Mouse (Mus musculus): ENCODE measurements around the gene Sult2b1. TPM values are rescaled to one million over a fixed set of nuclear protein-coding genes. Genes with fewer than 3 reads are reported as not detected.

Sult2b1 gene
- total and polyA plus RNA-seq, 3 experiments = 0.49 to 2.9 (median 2.0) TPM

DNA sequence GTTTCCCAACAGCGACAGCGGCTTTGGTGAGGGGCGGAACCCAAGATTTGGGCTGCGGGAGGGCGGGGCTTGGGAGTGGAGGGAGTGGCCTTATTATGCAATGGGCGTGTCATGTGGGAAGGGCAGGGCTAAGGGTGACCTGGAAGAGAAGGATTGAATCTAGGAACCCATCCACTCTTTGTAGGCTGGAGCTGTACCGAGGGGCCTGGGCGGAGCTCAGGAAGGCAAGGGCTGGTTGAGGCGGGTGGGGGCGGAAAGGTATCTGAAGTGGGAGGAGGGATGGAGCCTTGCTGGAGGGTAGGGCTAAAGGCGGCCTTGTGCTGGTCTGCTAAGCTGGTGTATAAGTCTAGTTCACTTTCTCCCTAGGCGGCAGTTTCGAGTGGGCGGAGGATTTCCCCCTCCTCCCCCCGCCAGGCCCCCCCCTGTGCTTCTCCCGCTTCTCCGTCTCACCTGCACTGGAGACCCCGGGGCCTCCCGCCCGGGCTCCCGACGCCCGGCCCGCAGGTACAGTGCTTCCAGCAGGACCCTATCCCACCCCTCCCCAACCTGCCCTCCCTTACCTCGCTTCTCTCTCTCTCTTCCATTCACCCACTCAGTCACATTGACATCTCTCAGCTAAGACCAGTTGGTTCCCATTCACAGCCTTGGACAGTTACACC is 16.2 kb upstream of the Sult2b1 start:
- peak; percentile 71 for DNase-seq

DNA sequence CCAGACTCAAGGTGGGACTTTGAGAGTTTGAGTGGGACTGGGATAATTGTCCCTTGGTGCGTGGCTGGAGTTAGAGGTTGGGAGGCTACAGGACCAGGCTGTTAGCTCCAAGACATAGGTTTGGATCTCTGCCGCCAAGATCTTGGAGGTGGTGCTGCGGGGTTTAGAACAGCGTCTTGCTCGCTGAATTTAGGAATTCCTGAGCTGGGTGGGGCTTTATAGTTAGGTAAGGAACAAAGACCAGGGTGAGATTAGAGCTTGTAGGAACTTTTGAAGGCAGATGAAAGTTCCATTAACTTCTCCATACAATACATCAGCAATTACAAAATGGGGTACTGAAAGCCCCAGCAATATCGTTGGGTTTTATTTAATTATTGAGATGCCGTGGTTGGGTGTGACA is 15.5 kb upstream of the Sult2b1 start:
- no peak for DNase-seq

DNA sequence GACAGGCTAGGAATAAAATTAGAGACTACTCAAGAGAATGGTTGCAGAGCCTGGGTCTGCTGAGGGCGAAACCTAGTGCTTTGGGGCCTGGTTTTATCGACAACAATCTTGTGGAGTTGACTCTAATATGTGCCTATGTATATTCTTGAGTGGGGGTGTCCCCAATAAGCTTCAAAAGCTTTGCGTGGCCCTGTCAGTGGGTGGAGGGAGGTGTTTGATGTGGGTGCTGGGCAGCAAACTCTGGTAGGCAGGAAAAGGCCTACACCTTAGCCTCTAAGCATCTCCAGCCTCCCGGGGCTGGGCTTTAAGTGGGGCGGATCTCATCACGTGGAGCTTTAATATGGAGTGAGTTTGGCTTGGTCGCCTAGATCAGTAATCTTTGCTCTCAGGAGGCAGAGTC is 14.5 kb upstream of the Sult2b1 start:
- no peak for DNase-seq

DNA sequence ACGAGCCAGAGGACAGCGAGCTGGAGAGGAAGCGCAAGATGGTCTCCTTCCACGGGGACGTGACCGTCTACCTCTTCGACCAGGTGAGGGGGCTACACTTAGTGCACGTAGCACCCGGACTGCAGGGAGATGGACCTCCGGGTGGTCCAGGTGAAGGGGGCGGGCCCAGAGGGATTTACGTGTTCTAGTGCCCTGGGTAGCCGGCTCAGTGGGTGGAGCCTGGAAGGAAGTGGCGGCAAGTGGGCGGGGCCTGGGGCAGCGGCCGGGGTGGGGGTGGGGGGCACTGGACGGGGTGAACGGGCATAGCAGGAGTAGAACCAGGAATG is 14.0 kb upstream of the Sult2b1 start:
- peak; percentile 62 for DNase-seq

DNA sequence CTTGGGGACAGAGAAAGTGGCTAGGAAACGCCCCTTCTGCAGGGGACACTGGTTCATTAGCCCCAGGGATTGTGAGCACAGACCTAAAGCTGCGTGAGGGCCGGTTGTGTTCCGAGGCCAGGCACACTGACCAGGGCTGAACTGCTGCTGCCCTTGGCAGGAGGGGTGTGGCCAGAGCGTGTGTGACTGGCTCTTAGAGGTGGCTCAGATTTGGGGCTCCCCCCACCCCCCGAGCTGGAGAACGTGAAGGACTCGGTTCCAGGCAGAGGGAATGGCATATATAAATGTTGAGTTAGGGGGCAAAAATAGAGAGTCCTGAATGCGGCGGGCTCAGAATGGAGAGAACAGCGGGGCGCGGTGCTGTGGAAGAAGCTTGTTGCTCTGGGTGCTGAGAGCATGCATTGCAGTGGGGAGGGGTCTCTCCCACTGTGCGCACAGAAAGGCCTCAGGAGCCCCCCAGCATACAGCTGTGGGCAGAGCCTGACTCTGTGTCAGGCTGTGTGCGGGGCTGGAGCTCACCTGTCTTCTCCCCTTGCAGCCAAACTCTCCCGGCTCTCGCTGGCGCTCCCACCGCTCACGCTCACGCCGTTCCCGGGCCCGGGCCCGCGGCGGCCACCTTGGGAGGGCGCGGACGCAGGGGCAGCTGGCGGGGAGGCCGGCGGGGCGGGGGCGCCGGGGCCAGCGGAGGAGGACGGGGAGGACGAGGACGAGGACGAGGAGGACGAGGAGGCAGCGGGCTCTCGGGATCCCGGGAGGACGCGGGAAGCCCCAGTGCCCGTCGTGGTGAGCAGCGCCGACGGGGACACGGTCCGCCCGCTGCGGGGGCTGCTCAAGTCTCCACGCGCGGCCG is 13.4 kb upstream of the Sult2b1 start:
- peak; percentile 63 for DNase-seq

DNA sequence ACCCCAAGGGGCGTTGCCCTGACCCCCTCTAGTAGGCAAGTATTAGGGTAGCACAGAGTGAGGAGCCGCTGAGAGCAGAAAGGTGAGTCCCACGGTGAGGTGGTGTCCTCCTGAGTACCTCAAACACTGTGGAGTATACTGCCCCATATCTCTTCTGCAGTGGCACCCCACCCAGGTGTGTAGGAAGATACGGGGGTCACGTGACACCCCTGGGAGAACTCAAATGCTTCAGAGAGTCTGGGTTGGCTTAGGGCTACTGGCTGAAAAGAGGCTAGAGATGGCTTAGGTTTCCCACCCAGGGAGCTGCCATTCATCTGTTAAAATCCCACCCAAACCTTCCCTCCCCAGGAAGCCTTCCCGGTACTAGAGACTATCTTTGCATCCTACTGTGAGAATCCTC is 12.5 kb upstream of the Sult2b1 start:
- no peak for DNase-seq

DNA sequence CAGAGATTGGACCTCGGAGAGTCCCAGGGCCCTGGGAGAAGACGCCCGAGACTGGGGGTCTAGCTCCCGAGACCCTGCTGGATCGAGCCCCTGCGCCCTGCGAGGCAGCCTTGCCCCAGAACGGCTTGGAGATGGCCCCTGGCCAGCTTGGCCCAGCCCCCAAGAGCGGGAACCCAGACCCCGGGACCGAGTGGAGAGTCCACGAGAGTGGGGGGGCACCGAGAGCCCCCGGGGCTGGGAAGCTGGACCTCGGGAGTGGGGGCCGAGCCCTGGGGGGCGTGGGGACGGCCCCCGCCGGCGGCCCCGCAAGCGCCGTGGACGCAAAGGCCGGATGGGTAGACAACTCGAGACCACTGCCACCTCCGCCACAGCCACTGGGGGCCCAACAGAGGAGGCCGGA is 10.5 kb upstream of the Sult2b1 start:
- no peak for DNase-seq

DNA sequence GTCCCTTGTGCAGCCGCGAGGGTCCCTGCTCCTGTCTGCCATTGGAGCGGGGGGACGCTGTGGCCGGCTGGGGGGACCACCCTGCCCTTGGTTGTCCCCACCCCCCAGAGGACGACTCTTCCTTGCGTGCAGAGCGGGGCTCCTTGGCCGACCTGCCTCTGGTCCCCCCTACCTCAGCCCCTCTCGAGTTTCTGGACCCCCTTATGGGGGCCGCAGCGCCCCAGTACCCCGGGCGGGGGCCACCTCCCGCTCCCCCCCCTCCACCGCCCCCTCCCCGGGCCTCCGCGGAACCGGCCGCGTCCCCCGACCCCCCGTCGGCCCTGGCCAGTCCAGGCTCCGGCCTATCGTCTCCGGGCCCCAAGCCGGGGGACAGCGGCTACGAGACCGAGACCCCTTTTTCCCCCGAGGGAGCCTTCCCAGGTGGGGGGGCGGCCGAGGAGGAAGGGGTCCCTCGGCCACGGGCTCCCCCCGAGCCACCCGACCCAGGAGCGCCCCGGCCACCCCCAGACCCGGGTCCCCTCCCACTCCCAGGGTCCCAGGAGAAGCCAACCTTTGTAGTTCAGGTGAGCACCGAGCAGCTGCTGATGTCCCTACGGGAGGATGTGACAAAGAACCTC is 9.6 kb upstream of the Sult2b1 start:
- no peak for DNase-seq

DNA sequence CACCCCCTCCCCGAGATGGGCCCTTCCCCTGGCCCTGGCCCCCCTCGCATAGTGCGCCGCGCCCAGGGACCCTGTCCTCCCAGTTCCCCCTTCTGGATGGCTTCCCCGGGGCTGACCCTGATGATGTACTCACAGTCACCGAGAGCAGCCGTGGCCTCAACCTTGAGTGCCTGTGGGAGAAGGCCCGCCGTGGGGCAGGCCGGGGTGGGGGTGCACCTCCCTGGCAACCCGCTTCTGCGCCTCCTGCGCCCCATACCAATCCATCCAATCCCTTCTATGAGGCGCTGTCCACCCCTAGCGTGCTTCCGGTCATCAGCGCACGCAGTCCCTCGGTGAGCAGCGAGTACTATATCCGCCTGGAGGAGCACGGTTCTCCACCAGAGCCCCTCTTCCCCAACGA is 8.8 kb upstream of the Sult2b1 start:
- peak; percentile 44 for DNase-seq

DNA sequence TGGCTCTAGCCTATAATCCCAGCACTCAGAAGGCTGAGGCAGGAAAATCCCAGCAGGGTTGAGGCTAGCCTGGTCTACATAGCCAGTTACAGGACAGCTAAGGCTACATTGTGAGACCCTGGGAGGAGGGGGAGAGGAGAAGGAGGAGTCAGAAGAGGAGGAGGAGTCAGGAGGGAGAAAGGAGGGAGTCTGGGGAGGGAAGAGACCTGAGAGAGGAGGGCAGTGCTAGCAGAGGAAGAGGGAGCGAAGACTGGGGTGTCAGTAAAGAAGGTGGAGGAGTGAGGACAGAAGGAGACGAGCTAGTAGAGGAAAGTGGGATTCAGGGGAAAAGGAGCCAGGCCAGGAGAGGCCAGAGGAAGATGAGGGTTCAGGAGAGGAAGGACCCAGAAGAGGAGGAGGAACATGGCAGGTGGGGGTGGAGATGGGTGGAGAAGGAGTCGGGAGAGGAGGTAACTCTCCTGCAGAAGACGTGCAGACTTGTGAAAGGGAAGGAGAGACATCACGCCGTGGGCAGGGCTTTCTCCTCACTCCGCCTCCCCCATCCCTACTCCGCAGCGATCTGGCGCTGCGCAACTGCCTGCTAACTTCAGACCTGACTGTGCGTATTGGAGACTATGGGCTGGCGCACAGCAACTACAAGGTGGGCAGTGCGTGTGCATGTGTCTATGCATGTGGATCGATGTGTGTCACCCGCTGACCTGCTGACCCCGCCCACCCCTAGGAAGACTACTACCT is 7.5 kb upstream of the Sult2b1 start:
- DNase-seq = no peak

DNA sequence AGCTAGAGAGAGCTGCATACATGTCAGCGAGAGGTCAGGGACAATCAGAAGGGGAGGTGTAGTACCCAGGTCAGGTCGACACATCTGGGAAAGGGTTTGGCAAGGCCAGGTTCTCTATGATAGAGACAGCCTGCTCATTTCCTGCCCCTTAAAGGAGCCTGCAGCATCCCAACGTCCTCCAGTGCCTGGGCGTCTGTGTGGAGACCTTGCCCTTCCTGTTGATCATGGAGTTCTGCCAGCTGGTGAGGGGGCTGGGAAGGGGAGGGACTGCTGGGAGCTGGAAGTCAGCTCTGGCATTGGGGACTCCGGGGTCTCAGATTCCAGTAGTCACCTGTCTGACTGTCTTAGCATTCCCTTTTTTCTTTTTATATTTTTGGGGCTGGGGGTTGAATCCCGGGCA is 6.3 kb upstream of the Sult2b1 start:
- DNase-seq = peak; percentile 58

DNA sequence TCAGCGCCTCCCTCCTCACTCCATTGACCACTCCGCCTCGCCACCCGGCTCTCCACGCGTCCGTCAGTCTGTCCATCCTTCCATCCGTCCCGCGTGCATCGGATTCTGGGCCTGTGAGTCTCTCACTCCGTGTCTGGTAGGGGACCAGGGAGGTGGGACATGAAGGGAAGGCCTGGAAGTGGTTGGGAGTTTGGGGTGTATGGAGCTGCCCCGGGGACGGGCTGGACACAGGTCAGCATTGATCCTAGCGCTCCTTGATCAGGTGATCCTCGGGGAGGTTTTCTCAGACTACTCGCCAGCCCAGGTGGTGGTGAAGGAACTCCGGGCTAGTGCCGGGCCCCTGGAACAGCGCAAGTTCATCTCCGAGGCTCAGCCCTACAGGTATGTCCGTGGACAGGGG is 3.2 kb upstream of the Sult2b1 start:
- DNase-seq = no peak

DNA sequence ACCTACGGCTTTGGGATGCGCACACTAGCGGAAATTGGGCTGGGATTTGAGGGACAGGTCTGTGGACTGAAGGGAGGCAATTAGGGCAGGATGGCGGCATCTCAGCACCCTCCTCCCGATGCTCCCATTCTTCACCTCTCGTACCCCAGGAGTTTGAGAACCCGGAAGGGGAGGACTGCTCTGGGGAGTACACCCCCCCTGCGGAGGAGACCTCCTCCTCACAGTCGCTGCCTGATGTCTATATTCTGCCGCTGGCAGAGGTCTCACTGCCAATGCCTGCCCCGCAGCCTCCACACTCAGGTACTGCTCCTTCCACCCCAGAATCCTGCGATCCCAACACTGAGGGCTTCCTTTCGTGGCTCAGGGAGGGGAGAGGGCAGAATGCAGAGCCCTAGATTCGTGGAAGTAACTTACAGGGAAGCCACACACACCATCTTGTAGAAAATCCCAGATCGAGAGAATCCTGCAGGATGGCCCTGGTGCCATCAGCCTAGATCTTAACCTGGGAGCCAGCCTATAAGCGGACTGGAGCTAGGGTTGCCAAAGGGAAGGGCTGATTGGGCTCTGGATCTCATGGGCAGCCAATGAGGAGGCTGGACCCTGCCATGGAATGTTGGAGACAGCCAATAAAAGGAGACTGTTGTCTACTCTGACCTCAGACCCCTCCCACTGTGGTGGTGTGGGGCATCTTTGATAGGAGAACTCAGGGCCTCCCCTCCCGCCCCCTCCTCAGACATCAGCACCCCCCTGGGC is 2.4 kb upstream of the Sult2b1 start:
- no peak for DNase-seq

DNA sequence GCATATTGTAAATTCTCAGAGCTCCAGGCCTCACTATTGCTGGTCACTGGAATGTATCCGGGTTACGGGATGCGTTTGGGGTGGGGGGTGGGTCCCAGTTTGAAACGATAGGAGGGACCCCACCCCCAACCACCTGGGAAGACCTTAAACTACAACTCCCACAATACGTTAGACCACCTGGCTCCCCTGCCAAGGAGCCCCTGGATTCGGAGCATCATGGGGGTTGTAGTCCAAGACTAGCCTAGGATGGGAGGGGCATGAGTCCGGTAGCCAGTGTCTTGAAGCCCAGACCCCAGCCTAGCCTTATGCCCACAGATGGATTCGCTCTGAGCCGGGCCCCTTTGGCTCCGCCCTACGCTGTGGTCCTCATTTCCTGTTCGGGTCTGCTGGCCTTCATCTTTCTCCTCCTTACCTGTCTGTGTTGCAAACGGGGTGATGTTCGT is 1.7 kb upstream of the Sult2b1 start:
- DNase-seq = no peak

DNA sequence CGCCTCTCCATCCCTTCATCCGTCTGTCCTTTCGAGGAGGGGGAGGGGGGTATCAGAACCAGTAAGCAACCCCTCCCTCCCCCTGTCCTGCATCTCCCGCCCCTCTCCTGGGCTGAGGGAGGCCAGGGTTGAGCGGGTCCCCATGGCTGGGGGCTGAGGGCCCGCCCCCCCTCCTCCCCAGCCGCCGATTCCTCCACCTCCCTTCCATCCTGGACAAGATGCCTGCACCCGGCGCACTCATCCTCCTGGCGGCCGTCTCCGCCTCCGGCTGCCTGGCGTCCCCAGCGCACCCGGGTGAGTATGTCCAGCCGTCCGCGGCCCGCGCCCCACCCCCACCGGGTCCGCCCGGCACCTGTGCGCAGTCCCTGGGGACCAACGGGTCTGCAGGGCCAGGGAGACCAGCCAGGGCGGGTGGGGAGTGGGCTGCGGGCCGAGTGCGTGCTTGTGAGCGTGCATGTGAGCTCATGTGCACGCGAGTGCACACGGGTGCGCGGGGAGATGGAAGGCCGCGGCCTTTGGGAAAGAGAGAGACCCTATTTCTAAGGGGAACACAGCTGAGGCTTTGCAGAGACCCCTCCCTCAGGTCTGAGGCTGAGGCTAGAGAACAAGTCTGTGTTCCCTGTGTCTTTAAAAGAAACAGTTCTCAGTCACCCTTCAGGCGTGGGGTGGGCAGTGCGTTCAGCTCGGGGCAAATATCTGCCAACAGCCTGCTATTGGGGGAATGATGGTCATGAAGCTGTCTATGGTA is 1.1 kb upstream of the Sult2b1 start:
- no peak for DNase-seq

DNA sequence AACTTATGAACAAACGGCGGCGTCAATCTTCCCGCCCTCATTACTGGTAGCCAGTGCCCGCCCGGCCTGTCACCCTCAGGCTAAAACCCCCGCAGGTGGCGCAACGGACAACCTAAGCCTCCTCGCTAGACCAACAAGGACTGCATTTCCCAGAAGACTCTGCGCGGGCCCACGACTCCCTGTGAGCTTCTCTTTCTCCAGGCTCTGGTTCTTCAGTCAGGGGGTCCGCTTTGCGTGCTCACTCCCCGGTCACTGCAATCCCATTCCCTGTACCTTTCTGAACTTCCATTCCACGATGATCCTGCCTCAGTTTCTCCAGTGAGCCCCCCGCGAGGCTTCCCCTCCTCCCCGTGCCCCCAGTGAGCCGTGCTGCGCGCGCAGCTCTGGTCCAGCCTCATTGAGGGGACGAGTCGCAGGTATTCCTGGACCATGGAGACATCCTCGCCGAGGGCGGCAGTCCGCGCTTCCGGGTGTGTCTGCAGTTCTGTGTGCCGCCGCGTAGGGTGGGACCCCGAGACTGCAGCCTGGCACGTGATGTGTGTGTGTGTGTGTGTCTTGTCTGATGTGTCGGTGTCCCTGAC is 868 bp downstream of the Sult2b1 start, which contains the start of gene Lmtk3:
Gene Lmtk3, plus strand, starts transcription at position 228 of the 581 bp plus-strand sequence.
- DNase-seq = peak; percentile 72

DNA sequence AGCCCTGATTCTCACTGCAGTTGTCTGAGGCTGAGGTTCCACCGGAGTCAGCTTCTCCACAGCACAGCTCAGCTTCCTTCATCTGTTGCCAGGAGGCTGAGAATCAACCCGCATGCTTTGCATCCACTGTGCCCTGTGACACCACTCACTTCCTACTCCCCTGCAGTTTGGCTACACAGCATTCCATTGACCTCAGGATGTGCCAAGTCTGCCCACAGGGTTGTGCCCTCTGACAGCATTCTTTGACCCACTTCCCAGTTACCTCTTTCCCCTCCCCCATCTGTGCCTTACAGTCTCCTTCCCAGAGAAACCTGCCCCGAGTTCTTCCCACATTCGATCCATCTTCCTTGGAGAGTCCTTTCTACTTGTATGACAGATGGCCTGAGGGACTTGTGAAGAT is 2.2 kb downstream of the Sult2b1 start:
- DNase-seq = no peak

DNA sequence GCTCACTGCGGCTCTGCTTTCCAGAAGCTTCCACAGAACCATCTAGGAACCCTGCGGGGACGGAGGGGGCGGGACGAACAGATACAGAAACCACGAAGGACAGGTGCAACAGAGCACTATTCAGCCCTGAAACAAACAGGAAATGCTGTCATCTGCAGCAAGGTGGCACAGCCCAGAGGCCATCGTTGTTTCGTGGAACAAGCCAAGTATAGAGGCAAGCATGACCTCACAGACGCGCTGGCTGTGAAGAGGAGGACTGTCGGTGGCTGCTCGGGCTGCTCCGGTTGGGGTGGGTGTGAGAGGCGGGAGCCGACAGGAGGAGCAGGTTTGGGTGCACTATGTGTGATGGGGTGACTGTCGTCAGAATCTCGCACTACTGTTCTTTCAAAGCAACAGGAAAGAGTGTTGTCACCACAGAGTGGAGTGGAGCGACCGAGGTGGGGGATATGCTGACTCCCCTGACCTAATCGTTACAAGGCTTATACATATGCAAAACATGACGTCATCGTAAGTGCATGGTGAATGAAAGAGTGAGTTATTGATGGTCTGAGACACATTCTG is 5.3 kb downstream of the Sult2b1 start:
- no peak for DNase-seq

DNA sequence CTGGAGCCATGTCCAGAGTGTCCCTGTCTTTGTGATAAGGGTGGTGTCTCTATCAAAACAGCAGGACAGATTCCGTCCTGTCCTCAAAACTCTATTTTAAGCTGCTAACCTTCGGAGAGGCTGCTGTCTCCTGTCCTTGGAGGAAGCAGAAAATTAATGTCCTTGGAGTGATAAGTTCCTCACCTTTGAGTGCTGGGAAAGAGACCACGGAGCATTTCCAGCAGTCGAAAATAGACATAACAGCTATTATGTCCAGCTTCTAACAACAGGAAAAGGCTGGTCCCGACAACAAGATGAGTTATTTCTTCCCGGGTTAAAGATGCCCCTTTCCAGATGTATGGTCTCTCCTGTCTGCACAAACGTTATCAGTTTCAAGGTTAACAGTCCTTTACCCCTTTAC is 9.2 kb downstream of the Sult2b1 start:
- no peak for DNase-seq

DNA sequence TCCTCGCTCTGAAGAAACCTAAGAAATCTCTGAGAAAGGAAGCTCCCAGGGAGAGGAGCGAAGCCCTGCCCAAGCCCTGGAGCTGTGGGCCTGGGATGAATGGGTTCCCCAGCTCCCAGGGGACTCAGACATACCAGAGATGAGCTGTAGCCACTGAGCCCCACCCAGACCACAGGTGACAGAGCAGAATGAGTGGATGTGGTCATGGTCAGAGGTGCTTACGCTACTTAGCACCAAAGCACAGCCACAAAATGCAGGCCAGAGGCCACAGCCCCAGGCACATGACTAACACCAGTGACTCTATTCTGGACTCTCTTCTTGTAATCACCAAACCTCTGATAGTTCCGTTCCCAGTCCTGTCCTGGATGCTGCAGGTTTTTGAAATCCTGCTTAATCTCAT is 13.4 kb downstream of the Sult2b1 start:
- no peak for DNase-seq

All from adrenal gland, adult 2 months (tissue).